Mouse (Mus musculus) limb, embryonic 11.5 days (tissue): ENCODE data around the gene Zfp84. TPM values are rescaled to one million over a fixed set of nuclear protein-coding genes. Genes with fewer than 3 reads are reported as not detected.

Experiments
- microRNA counts: library from miRNA; unstranded; fragments of <30 nt; microRNA quantifications from one replicate; lab custom pipeline; 2016
- microRNA-seq: library from miRNA; unstranded; fragments of <30 nt; microRNA quantifications from one replicate; pipeline ENCODE4, GENCODE M21; 2016
- polyA plus RNA-seq: library from polyadenylated mRNA; unstranded; fragments of >200 nt; fragmentation: Nextera tagmentation; extraction: Ambion mirVana; gene quantifications from 2 replicates; pipeline ENCODE4 v1.2.1, GENCODE M21; 2014

Zfp84 gene
- polyA plus RNA-seq, 1 experiment from 2014 or later = 13.6 TPM

MicroRNAs encoded within 50 kb of the gene (microRNA counts, 519-probe panel; counts per million panel counts)
- microRNA mmu-miR-1964 (lab: Ali Mortazavi, UCI) = not detected

Small RNAs within 50 kb of the gene (microRNA-seq; reads per million reads assigned to microRNA genes)
- gene Mir1964 = 4.9 reads per million, percentile 10 among the genes with 10 or more reads in this experiment

Other genes with a start within 250 kb of the Zfp84 start
- gene Sipa1l3, start 249.9 kb upstream of the Zfp84 start, polyA plus RNA-seq = 12.1 and 14.0 TPM in 2 replicates
- gene Catsperg2, start 41.5 kb upstream of the Zfp84 start, polyA plus RNA-seq = not detected in 2 replicates
- 8.9 and 9.0 TPM in 2 replicates for gene Zfp30, start 15.4 kb downstream of the Zfp84 start, polyA plus RNA-seq
- gene Zfp790, start 47.6 kb downstream of the Zfp84 start, polyA plus RNA-seq = 17.1 and 19.5 TPM in 2 replicates
- 9.8 TPM in 2 replicates for gene Zfp940, start 85.1 kb downstream of the Zfp84 start, polyA plus RNA-seq
- 10.0 and 12.5 TPM in 2 replicates for gene Zfp420, start 91.4 kb downstream of the Zfp84 start, polyA plus RNA-seq
- 12.6 and 13.5 TPM in 2 replicates for gene Zfp27, start 138.0 kb downstream of the Zfp84 start, polyA plus RNA-seq
- gene Zfp383, start 139.7 kb downstream of the Zfp84 start, polyA plus RNA-seq = 7.6 and 9.0 TPM in 2 replicates
- 16.6 and 17.0 TPM in 2 replicates for gene Zfp74, start 185.5 kb downstream of the Zfp84 start, polyA plus RNA-seq
- gene Zfp568, start 215.4 kb downstream of the Zfp84 start, polyA plus RNA-seq = 25.2 and 30.5 TPM in 2 replicates